Mouse (Mus musculus) right cerebral cortex, postnatal 4 days (tissue): Measurements from ENCODE around the gene Vwa3a.

ENCODE experiments used
- DNase-seq: peaks from one replicate; pipeline ENCODE4 v3.0.0-alpha.2; 2022

Gene Vwa3a

GRCm38 (mm10) chr7:120839786-120840185 lies 100.7 kb downstream of the Vwa3a start:
- no peak for DNase-seq

- peak; percentile 77 for DNase-seq
These were observed 103.4 kb downstream of the Vwa3a start, which contains the start of gene Eef2k for GRCm38 (mm10) chr7:120842345-120843036. TSS of gene Eef2k (plus strand) at chr7:120842831.

- DNase-seq = peak; percentile 87
These were observed 104.0 kb downstream of the Vwa3a start for GRCm38 (mm10) chr7:120843037-120843621.

DNA sequence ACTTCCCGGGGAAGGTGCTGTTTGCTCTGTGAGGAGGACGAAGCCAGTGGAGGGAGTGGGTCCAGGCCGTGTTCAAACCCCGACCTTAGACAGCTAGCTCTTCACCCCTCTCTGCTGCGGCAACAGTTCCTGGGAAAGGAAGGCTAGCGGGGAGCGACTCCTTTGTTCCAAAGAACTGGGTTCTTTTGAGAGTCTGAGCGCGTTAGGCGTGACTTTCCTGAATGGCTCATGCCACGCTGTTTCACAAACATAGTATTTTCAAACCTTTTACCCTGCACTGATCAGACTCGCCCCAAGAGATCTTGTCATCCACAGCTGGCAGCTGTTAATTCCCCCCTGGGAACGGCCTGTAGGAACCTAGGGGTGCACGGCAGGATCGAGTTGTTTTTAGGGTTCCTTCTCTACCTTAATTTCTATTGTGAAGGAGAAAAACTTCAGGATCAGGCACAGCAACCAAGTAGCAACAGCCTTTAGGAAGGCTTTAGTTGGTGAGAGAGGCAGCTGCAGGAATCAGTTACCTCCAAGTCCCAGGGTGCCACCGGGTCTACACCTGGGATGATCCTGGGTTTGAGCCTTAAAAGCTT lies 104.8 kb downstream of the Vwa3a start:
- no peak for DNase-seq

DNA sequence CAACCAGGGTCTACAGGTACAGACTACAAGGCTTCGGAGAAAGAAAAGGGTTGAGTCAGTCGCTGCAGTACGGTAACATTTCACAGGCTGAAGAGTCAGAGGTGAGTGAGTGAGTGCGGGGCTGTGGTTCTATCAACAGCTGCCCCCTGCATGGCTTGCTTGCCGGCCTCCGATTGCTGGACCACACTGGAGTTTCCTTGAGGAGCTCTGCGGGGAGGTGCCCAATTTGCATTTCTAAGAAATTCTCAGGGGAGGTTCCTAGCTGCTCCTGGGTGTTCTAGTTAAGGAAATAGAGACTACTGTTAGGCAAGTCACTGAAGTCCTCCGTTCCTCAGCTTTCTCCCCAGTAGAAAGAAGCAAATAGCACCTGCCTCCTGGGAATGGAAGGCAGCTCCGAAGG lies 105.6 kb downstream of the Vwa3a start:
- no peak for DNase-seq

DNA sequence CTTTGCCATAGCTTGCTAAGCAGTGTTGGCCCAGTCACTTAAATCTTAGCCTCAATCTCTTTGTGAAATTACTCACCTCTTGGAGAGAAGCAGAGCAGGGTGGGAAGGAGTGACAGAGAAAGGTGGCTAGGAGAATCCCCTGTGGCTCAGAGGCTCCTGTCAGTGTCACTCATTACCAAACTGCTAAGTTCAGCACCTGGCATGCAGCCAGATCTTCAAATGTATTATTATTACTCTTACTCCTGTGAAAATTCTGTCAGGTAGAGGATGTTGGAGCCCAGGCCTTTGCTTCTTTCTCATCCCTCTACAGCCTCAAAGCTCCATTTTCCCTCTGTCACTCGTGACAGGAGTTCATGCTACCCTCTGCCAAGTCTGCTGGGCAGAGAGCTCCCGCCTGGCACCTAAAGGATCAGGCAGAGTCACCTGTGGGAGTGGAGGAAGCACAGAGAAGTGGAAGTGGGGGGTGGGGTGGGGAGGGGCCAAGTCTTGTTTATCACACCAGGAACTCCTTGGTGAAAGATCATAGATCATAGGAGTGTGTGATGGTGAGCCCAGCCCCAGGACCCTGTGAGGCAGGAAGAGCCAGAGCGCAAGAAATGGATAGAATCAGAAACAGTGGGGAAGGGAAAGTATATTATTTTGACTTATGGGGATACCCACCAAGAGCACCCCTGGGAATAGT lies 109.9 kb downstream of the Vwa3a start:
- no peak for DNase-seq

DNA sequence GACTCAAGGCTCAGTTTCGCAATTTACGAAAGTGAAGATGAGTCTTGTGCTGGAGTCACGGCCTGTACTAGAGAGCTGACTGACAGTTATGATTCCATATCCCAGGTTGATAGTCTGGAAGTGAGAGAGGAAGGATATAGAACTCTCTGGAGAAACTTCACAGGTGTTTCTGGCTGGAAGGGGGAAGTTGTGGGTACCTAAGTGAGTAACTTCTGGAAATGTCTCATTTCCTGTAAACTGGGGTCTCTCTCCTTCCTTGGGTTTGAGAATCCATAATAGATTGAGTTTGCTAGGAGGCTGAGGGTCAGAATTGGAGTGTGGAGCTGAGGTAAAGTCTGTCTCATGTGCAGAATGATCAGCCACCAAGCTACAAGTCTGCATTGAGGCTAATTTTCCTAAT lies 111.0 kb downstream of the Vwa3a start:
- no peak for DNase-seq
